Comparison of ENCODE assay signal across 8 mouse cellular contexts in genomic region chr14:33247623-33248022, GRCm38 (mm10). TPM values are rescaled to one million over a fixed set of nuclear protein-coding genes. Genes with fewer than 3 reads are reported as not detected.
DNase-seq lines count a peak whose midpoint lies in the region; ATAC-seq and TF ChIP-seq lines count a peak whose summit lies in the region.

No protein-coding gene starts in this region.

- H3K4me3 ChIP-seq in liver, embryonic 12.5 days: no peak overlapping the region
- no peak overlapping the region for H3K4me3 ChIP-seq in liver, embryonic 13.5 days (replicated peaks)
- H3K4me3 ChIP-seq in stomach, postnatal 0 days (ENCODE audit: low read depth, low read length): no peak overlapping the region
- no peak overlapping the region for H3K4me3 ChIP-seq in hindbrain, embryonic 13.5 days

- 15% methylated on average over 11 of the region's 11 CpGs for WGBS in liver, embryonic 12.5 days (ENCODE audit: insufficient replicate concordance)
- 11% methylated on average over 11 of the region's 11 CpGs for WGBS in liver, embryonic 13.5 days (ENCODE audit: insufficient replicate concordance)
- WGBS in stomach, postnatal 0 days: 28% methylated on average over 11 of the region's 11 CpGs
- 29% methylated on average over 11 of the region's 11 CpGs for WGBS in hindbrain, embryonic 13.5 days

- no peaks in the 10 kb centered on the region for H3K36me3 ChIP-seq in liver, embryonic 12.5 days
- no peaks in the 10 kb centered on the region for H3K36me3 ChIP-seq in liver, embryonic 13.5 days
- no peaks in the 10 kb centered on the region for H3K36me3 ChIP-seq in stomach, postnatal 0 days (ENCODE audit: control insufficient read depth, insufficient read depth, low read length)
- no peaks in the 10 kb centered on the region for H3K36me3 ChIP-seq in hindbrain, embryonic 13.5 days

- no peak for TF ChIP-seq EP300 in stomach, postnatal 0 days (optimal IDR thresholded peaks at IDR 0.05)

- peaks cover 22% of the 10 kb centered on the region for H3K27me3 ChIP-seq in liver, embryonic 12.5 days (replicated peaks)
- peaks cover 25% of the 10 kb centered on the region for H3K27me3 ChIP-seq in liver, embryonic 13.5 days
- H3K27me3 ChIP-seq in stomach, postnatal 0 days (ENCODE audit: control insufficient read depth, insufficient read depth, low read length): no peaks in the 10 kb centered on the region
- peaks cover 45% of the 10 kb centered on the region for H3K27me3 ChIP-seq in hindbrain, embryonic 13.5 days

- TF ChIP-seq CTCF in stomach, postnatal 0 days (IDR thresholded peaks at IDR 0.05; ENCODE audit: low read depth): no peak

- H3K9me3 ChIP-seq in liver, embryonic 12.5 days (replicated peaks): no peaks in the 10 kb centered on the region
- no peaks in the 10 kb centered on the region for H3K9me3 ChIP-seq in liver, embryonic 13.5 days (replicated peaks)
- H3K9me3 ChIP-seq in stomach, postnatal 0 days (ENCODE audit: control insufficient read depth, low read length): no peaks in the 10 kb centered on the region
- no peaks in the 10 kb centered on the region for H3K9me3 ChIP-seq in hindbrain, embryonic 13.5 days

- peak; percentile 10 for DNase-seq in liver
- DNase-seq in adrenal gland, postnatal 25 days: peak; percentile 41
- peak; percentile 28 for DNase-seq in forelimb bud, embryonic 11.5 days (ENCODE audit: low read depth, low spot score)
- DNase-seq in liver, embryonic 13.5 days: no peak
- peak; percentile 17 for DNase-seq in stomach, postnatal 0 days (ENCODE audit: low spot score)

- no peak overlapping the region for H3K4me2 ChIP-seq in liver, embryonic 12.5 days
- no peak overlapping the region for H3K4me2 ChIP-seq in liver, embryonic 13.5 days
- H3K4me2 ChIP-seq in stomach, postnatal 0 days (replicated peaks; ENCODE audit: low read depth): no peak overlapping the region
- H3K4me2 ChIP-seq in hindbrain, embryonic 13.5 days: no peak overlapping the region

- no peak for ATAC-seq in liver, embryonic 12.5 days
- peak; percentile 78 to 80 for ATAC-seq in hematopoietic stem cell, adult 5-6 weeks (replicated peaks in 1 of 2; ENCODE audit: insufficient read depth in 1 of 2, low FRiP score in 2 of 2, low TSS enrichment in 1 of 2, low read depth in 1 of 2, poor library complexity in 2 of 2, severe bottlenecking in 2 of 2)
- ATAC-seq in liver, embryonic 13.5 days (ENCODE audit: low read depth): peak; percentile 54; the same call in 1 of the 2 replicates
- ATAC-seq in stomach, postnatal 0 days (ENCODE audit: low FRiP score, low TSS enrichment): peak; percentile 53; the same call in 1 of the 2 replicates
- ATAC-seq in hindbrain, embryonic 13.5 days (ENCODE audit: low FRiP score): no peak

- H3K4me1 ChIP-seq in liver, embryonic 12.5 days: no peaks in the 10 kb centered on the region
- peaks cover 2% of the 10 kb centered on the region; the same call in 1 of the 2 replicates for H3K4me1 ChIP-seq in liver, embryonic 13.5 days (replicated peaks)
- peaks cover 4% of the 10 kb centered on the region; the same call in 1 of the 2 replicates for H3K4me1 ChIP-seq in stomach, postnatal 0 days (replicated peaks; ENCODE audit: control insufficient read depth, insufficient read depth)
- peaks cover 21% of the 10 kb centered on the region for H3K4me1 ChIP-seq in hindbrain, embryonic 13.5 days (replicated peaks)

- H3K9ac ChIP-seq in liver, embryonic 12.5 days: no peak overlapping the region
- H3K9ac ChIP-seq in liver, embryonic 13.5 days: no peak overlapping the region
- no peak overlapping the region for H3K9ac ChIP-seq in stomach, postnatal 0 days (ENCODE audit: low read length)
- H3K9ac ChIP-seq in hindbrain, embryonic 13.5 days: no peak overlapping the region

- no peak overlapping the region for H3K27ac ChIP-seq in liver, embryonic 12.5 days
- no peak overlapping the region for H3K27ac ChIP-seq in liver, embryonic 13.5 days
- H3K27ac ChIP-seq in stomach, postnatal 0 days (replicated peaks): peak overlapping the region; percentile 35; the same call in 1 of the 2 replicates
- no peak overlapping the region for H3K27ac ChIP-seq in hindbrain, embryonic 13.5 days

RNA-seq across cellular contexts. Expression of gene Arhgap22, which starts 33.8 kb away (rescaled TPM):
- polyA plus RNA-seq in liver, embryonic 12.5 days (2016; fragmentation: Nextera tagmentation; extraction: Ambion mirVana): 4.6 and 6.8 TPM in 2 replicates
- 4.0 and 5.7 TPM in 2 replicates for total RNA-seq in adrenal gland, postnatal 25 days (2021)
- 0.50 TPM in 1 of 2 replicates, not detected in the other for total RNA-seq in hematopoietic stem cell, adult 5-6 weeks (2017)
- polyA plus RNA-seq in liver, embryonic 13.5 days (2015; fragmentation: Nextera tagmentation; extraction: Ambion mirVana): 2.8 and 3.6 TPM in 2 replicates
- polyA plus RNA-seq in stomach, postnatal 0 days (2015; fragmentation: Nextera tagmentation; extraction: Ambion mirVana): 6.5 TPM in 2 replicates
- 1.9 and 2.8 TPM in 2 replicates for polyA plus RNA-seq in hindbrain, embryonic 13.5 days (2015; fragmentation: Nextera tagmentation; extraction: Ambion mirVana)

Comparison
In these comparisons a context has a peak if more than half of its experiments do, and no peak if none do; other contexts are left out.
1. ATAC-seq: peak in hematopoietic stem cell, adult 5-6 weeks (2 of 2), liver, embryonic 13.5 days (single experiment) and stomach, postnatal 0 days (single experiment); none in liver, embryonic 12.5 days (single experiment) and hindbrain, embryonic 13.5 days (single experiment).